Mouse (Mus musculus) liver (tissue): ENCODE measurements around the gene Prdm16.
A peak's percentile ranks its signal among the peaks of the same experiment; 100 is the strongest.

Source experiments
- DNase-seq: peaks from one replicate; pipeline ENCODE4 v3.0.0-alpha.2; 2020; ENCODE audit warnings: mixed read lengths

Gene Prdm16

DNA sequence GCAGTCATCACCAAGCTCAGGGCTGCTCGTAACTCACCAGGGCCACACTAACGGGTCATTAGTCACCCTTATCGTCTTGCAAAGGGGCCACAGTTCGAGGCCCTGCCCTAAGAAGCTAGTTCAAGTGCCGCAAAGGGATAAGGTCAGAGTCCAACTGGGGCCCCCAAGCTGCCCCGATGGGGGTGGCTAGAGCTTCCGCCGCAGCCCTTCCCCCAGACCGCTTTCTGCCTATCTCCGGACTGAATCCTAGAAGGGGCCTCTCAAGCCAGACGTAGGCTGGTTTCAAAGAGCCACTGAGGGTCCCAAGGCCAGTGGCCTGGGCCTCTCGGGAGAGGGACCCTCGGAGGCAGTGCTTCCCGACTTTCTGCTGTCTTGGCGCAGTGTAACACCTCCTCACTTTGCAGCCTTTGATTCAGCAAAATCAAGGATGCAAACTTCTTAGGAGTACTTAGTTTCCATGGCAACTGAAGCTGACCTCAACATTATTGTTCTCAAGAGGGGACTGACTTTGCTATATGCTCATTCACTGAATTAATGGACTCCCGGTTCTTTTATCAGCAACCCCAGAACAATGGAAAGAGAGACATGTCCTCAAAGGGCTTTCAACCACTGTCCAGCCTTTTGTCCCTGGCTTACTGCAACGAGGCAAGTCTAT, 165.1 kb downstream of the Prdm16 start:
- DNase-seq, result no peak

GRCm38 (mm10) chr4:154466305-154466704, 170.4 kb downstream of the Prdm16 start:
- peak; percentile 58 for DNase-seq

GRCm38 (mm10) chr4:154465123-154465522, 171.6 kb downstream of the Prdm16 start:
- DNase-seq, result no peak

DNA sequence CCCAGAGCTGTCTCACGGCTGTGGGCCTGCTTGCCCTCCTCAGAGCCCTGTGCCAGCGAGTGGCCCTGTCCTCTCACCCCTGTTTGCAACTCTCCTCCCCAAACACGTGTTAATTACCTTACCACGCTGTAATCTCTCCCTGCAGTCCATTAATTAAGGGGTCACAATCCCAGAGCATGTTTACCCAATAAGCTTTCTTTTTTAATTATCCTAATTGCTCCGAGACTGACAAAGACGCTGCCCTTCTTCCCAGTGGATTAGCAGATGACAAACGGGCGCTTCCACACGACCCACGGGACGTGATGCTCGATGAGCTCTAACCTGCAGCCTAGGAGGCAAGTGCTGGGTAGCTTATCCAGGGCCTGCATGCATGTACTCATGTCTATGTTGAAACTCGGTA, 176.7 kb downstream of the Prdm16 start:
- DNase-seq, result no peak

DNA sequence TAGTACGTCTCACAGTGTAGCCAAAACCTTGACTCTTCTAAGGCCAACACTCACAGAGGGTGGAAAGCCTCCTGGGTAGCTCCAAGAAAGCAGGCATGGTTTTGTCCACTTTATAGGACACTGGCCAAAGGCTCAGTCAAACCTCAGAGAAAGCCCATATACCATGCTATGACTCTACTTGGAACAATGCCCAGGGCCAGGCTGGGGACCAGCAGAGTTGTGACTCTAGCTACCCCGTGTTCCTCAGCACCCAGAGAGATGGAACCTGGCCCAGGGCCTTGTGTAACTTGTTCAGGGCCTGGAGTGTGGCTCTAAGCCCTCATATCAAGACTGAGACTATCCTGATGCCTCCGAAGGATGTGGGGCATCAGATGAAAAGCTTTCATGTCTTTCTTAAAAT, 178.9 kb downstream of the Prdm16 start:
- DNase-seq, result no peak

- no peak for DNase-seq
Observed at GRCm38 (mm10) chr4:154456265-154456822, 180.3 kb downstream of the Prdm16 start.

DNA sequence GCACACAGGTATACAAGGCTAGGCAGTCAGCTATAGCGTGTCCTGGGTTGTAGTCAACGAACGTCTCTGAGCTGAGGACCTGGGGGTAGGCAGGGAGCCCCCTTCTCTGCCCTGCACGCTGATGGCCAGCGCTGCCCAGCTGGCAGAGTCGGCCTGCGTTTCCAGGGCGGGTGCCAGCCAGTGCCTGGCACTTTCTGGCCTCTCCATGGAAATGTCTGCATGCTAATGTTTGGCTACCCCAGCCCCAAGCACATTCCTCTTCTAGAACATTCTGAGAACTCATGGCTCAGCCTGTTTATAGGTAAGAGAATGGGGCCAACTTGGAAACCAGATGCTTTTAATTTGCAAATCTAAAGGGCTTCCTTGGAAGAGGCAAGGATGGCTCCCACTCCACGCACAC, 186.2 kb downstream of the Prdm16 start:
- DNase-seq, result no peak

- DNase-seq, result no peak
Observed at GRCm38 (mm10) chr4:154450036-154450435, 186.6 kb downstream of the Prdm16 start.

- peak; percentile 35 for DNase-seq
Observed at GRCm38 (mm10) chr4:154449343-154449742, 187.3 kb downstream of the Prdm16 start.

DNA sequence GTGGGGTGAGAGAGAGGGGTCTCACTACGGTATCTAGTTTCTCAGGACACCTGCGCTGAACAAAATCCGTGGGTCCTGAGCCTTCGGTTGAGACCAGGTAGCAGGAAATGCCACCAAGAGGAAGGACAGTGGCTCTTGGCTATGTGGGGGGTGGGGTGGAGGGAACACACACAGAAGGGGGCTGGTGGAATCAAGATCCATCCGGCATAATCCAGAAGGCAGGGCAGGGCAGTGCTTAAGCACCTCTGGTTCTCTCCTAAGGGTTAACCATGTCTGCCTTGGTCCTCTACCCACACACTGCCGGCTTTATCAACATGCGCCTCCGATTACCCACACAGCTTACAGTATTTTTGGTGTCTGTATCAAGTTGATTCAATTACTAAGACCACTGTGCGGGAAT, 191.0 kb downstream of the Prdm16 start:
- no peak for DNase-seq

DNA sequence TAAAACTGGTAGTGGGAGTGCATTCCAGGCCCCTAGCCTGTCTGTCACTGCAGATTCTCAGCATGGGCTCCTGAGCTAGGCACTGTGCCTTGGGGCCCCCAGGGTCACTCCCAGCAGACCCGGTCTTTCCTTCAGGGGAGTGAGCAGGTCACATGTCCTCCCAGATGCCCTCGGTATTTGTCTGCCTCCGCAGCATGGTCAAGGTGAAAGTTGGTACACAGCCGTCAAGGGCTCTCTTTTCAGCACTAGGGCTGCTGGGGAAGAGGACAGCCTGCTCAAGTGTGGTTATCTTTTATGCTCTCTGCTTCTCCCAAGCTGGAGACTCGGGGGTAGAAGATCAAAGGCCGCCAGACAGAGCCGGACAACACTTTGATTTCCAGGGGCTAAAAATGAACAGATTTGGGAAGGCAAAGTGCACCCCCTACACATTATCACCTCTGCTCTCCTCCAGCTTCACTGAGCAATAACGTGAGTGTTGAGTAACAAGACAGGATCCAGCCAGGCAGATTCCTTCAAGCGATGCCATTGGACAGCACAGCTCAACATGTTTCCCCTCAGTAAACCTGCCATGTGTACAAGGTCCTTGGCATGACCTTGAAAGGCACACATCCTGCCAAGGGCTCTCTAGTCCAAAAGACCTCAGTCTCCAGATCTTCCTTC, 193.9 kb downstream of the Prdm16 start:
- DNase-seq, result no peak

DNA sequence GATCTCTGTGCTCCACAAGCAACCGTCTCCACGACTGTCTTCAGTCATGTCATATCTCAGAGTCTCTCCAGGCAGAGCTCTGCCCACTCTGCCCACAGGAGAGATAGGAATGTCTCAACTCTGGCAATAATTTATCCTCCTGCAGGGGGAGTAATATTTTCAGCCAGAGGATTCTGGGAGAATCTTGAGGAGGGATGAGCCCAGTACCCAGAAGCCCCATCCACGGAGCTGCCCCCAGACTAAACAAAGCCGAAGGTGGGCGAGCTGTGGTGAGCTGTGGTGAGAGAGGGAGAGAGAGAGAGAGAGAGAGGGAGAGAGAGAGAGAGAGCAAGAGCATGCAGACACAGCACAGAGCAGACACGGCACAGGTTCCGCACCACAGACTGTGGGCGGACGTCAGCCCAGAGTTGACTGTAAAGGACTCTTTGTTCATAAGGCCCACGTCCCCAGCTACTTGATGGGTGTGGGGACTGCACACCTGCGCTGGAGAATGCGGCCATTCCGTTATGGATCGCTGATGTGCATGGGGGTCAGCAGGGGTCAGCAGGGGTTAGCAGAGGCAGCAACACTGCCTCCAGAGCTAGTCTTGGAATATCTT, 197.1 kb downstream of the Prdm16 start:
- no peak for DNase-seq

DNA sequence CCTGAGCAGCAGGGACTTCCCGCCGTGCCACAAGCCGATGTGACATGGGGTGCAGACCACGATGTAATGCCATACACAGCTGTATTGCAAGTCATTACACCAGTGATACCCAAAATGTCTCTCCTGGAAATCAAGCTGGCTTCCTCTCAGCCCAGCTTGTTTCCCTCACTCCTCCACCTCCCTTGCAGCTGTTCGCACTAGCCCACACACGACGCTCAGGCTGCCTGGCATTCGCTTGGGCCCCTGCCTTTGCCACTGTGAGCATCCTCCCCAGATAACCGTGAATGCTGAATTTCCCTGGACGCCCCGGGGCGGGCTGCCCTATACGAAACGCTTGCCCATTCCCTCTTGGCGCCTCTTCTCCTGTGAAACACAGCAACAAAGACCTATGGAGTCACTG, 198.1 kb downstream of the Prdm16 start:
- no peak for DNase-seq

GRCm38 (mm10) chr4:154429770-154430169, 206.9 kb downstream of the Prdm16 start:
- DNase-seq, result no peak

DNA sequence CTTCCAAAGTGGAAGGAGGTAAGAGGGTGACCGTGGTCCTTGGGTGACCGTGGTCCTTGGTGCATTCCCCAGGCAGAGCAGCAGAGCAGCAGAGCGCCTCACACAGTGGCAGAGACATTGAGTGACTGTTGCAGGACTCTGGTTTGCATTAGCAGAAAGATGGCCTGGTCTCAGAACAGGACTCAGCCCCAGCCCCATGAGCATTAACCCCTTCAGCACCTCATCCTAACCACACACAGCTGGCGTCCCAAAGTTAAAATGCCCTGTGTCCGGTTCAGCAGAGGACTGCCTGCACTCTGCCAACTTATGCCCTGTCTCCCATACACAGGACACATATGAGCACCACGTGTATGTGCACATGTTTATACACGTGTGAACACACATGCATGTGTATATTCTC, 209.8 kb downstream of the Prdm16 start:
- no peak for DNase-seq

DNA sequence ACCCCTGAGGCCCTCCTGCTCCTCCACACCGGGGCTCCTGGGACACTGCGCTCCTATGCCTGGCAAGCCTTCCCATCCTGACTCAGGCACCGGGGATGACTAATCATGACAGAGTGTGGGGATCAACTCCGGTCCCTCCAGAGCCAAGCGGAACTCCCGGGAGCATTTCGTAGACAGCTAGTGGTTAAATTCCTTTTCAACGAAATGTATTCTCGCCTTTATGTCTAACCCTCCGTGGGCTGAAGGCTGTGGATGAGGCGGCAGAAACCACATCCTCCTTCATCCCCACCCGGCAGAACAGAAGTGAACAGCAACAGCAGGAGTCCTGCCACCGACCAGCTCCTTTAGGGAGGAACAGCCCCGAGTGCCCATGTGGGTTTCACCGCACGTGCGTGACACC, 211.4 kb downstream of the Prdm16 start:
- no peak for DNase-seq

- DNase-seq, result no peak
Observed at GRCm38 (mm10) chr4:154424681-154425080, 212.0 kb downstream of the Prdm16 start.

DNA sequence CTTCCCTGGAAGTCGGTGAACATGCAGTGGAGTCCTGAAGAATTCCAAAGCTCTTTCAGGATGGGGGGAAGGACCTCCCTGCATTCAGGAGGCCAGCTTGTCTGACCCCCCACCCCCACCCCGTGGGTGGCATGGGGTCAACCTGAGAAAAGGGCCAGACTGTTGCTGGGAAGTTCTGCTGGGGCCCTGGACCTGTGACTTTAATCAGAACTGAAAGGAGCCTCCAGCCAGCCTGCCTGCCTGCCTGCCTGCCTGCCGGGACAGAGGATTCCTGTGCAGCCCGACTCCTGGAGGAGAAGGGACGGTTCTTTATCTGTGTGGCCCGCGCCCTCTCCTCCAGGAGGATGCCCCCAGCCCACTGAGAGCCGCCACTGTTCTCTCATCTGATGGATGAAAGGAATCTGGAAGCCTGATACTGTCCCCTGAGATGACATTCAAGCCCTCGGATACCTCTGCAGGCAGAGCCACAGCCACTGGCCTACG, 214.2 kb downstream of the Prdm16 start:
- no peak for DNase-seq

GRCm38 (mm10) chr4:154420749-154421148, 215.9 kb downstream of the Prdm16 start:
- no peak for DNase-seq

DNA sequence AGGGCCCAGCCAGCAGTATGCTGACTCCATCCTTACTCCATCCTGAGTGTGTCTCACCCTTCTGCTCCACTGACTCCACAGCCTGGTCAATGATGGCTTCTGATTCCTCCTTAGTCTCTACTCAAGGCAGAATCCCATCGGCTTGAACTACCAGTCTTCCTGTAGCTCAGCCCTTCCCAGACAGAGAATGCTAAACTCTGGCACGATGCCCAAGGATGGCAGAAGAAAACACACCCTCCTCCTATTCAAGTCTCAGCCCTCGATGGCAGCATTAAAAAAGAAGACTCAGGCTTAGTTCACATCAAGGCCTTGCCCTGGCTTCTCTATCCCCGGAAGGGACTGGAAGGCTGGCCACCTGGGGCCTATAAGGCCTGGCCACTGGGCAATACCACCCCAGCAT, 216.9 kb downstream of the Prdm16 start:
- DNase-seq, result no peak

GRCm38 (mm10) chr4:154418993-154419392, 217.7 kb downstream of the Prdm16 start:
- peak; percentile 32 for DNase-seq

DNA sequence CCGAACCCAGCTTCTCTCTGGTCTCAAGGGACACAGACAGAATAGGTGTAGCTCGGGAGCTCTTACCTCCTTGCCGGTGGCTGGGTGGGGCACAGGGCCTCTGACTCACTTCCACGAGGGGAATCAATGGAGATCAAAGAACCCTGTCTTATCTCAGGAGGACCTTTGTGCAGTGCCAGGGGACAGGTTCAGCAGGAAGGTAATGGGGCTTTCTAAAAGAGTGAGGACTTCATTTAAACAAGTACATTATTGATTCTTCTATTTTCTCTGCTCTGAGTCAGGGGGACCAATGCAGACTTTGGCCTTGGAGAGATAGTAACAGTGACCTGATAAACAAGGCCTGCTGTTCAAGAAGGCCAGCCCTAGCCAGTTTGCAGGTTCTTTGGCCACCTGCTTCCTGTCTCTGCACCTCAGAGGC, 218.3 kb downstream of the Prdm16 start:
- DNase-seq, result no peak

DNA sequence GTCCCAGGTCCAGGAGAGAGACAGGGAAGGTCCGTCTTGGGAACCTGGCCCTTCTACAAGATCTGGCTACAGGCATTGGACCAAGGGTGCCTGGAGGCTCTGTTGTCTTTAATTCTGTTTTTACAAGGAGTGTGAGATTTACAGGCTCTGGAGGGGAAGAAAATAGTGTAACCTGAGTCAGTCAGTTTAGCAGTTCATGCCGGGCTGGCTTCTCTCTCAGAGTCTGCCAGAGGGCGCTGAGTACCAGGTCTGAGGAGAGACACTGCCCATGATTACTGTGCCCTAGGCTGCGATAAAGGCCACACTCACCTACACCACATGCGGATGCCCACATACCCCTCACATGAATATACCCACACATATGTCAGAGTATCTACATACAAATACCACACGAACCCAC, 219.9 kb downstream of the Prdm16 start:
- DNase-seq, result no peak

DNA sequence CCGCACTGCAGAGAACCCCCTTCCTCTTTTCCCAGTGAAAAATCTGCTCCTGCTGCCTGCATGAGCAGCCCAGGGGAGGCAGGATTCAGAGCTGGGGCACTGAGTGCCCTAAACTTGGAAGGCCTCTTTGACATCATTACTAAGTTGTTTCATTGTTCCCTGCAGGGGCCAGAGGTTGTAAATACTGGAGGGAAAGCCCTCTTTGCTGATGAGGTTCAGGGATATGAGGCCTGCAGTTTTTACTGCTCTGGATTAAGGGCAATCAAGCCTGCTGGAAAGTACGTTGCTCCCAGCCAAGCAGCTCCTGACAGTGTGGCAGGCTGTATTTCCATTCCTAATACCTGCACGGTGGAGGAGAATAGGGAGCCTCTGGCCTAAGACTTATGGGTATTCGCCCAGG, 221.8 kb downstream of the Prdm16 start:
- no peak for DNase-seq
